Comparison of ENCODE assay signal across 13 mouse cellular contexts in genomic region chr19:22800471-22800870, GRCm38 (mm10).
DNase-seq lines count a peak whose midpoint lies in the region; ATAC-seq and TF ChIP-seq lines count a peak whose summit lies in the region.
"Had no signal": no experiment of that assay in that cellular context is flagged by ENCODE, and none has a peak within 500 bp of the region (broad histone marks: within the 10 kb centered on the region; RNA-seq: fewer than 3 reads in every experiment).

No protein-coding gene starts in this region.

- no peak for TF ChIP-seq POLR2A in cerebellum, adult 2 months (IDR thresholded peaks at IDR 0.05; ENCODE audit: borderline replicate concordance, insufficient read depth, low read length)

- H3K9ac ChIP-seq in kidney, postnatal 0 days (ENCODE audit: low read depth, low read length), result no peak overlapping the region
- H3K9ac ChIP-seq: liver, embryonic 12.5 days had no signal

- no peaks in the 10 kb centered on the region for H3K9me3 ChIP-seq in kidney, postnatal 0 days (replicated peaks; ENCODE audit: low read length)
- H3K9me3 ChIP-seq: embryonic facial prominence, embryonic 10.5 days; liver, embryonic 12.5 days had no signal

- no peak for TF ChIP-seq CTCF in cerebellum, adult 2 months (IDR thresholded peaks at IDR 0.05; ENCODE audit: borderline replicate concordance, insufficient read depth, low read depth, low read length)
- peak; percentile 22; the same call in 1 of the 2 replicates for TF ChIP-seq CTCF in kidney, postnatal 0 days (IDR thresholded peaks at IDR 0.05; ENCODE audit: low read depth)

- H3K36me3 ChIP-seq in kidney, postnatal 0 days (ENCODE audit: insufficient read depth, low read length), result no peaks in the 10 kb centered on the region
- H3K36me3 ChIP-seq: embryonic facial prominence, embryonic 10.5 days; liver, embryonic 12.5 days had no signal

- ATAC-seq in cerebellum, adult (ENCODE audit: insufficient number of reproducible peaks, low FRiP score, low TSS enrichment), result no peak
- peak; percentile 63 for ATAC-seq in kidney, postnatal 0 days (replicated peaks; ENCODE audit: low FRiP score, low read depth)
- ATAC-seq: liver, embryonic 12.5 days; lung, postnatal 0 days had no signal

- DNase-seq in cerebellum, adult 2 months, result peak; percentile 51 to 57
- DNase-seq in kidney, postnatal 0 days (ENCODE audit: low spot score), result peak; percentile 75
- no peak for DNase-seq in kidney, adult 18-20 months
- DNase-seq in right cerebral cortex, postnatal 10 days (ENCODE audit: low spot score in 2 of 2), result peak; percentile 33 to 40
- DNase-seq in right cerebral cortex, postnatal 36 days (ENCODE audit: low spot score in 2 of 2), result no peak
- DNase-seq in testis, postnatal 14 days (ENCODE audit: low spot score), result peak; percentile 29
- no peak for DNase-seq in natural killer cell, adult 2 months (ENCODE audit: low spot score in 2 of 2)
- DNase-seq: heart, postnatal 14 days had no signal

- H3K4me2 ChIP-seq in kidney, postnatal 0 days (ENCODE audit: low read length), result no peak overlapping the region
- H3K4me2 ChIP-seq: liver, embryonic 12.5 days had no signal

- H3K4me3 ChIP-seq in cerebellum, adult 2 months (replicated peaks; ENCODE audit: insufficient read depth, low read depth, low read length), result no peak overlapping the region
- H3K4me3 ChIP-seq in kidney, postnatal 0 days (replicated peaks; ENCODE audit: low read depth, low read length), result no peak overlapping the region
- H3K4me3 ChIP-seq: embryonic facial prominence, embryonic 10.5 days; liver, embryonic 12.5 days; myocyte had no signal

- H3K4me1 ChIP-seq in cerebellum, adult 2 months (ENCODE audit: control insufficient read depth, insufficient read depth, low read length), result peaks cover 28% of the 10 kb centered on the region
- no peaks in the 10 kb centered on the region for H3K4me1 ChIP-seq in kidney, postnatal 0 days (replicated peaks; ENCODE audit: insufficient read depth, low read length)
- H3K4me1 ChIP-seq: embryonic facial prominence, embryonic 10.5 days; liver, embryonic 12.5 days had no signal

- H3K27me3 ChIP-seq in cerebellum, adult 2 months (ENCODE audit: control insufficient read depth, insufficient read depth, low read length), result no peaks in the 10 kb centered on the region
- no peaks in the 10 kb centered on the region for H3K27me3 ChIP-seq in kidney, postnatal 0 days (ENCODE audit: insufficient read depth, low read length)
- H3K27me3 ChIP-seq: liver, embryonic 12.5 days had no signal

- WGBS in cerebellum, adult 2 months, result 12% methylated on average over 5 of the region's 5 CpGs
- 6% methylated on average over 5 of the region's 5 CpGs for WGBS in kidney, postnatal 0 days

- H3K27ac ChIP-seq in cerebellum, adult 2 months (ENCODE audit: insufficient read depth, low read length), result no peak overlapping the region; the same call in 1 of the 2 replicates
- no peak overlapping the region for H3K27ac ChIP-seq in kidney, postnatal 0 days
- H3K27ac ChIP-seq: embryonic facial prominence, embryonic 10.5 days; liver, embryonic 12.5 days had no signal

Comparison
In these comparisons a context has a peak if more than half of its experiments do, and no peak if none do; other contexts are left out.
1. DNase-seq: peak in cerebellum, adult 2 months (2 of 2), kidney, postnatal 0 days (single experiment), right cerebral cortex, postnatal 10 days (2 of 2) and testis, postnatal 14 days (single experiment); none in kidney, adult 18-20 months (single experiment), right cerebral cortex, postnatal 36 days (0 of 2) and natural killer cell, adult 2 months (0 of 2).